Mouse (Mus musculus) bone marrow, adult 2 months (tissue): Measurements from ENCODE around the gene Ctnna2.

Experiments used
- CTCF ChIP-seq: fragments of 200-500 bp; IDR thresholded peaks from 2 replicates; pipeline ENCODE4 v1.5.1; 2011; ENCODE audit warnings: low read length, control low read depth; ENCODE audit not compliant: control insufficient read depth, insufficient read depth
- POLR2A ChIP-seq: fragments of 200-500 bp; IDR thresholded peaks from 2 replicates; pipeline ENCODE4 v1.6.1; 2011; ENCODE audit warnings: low read depth, mild to moderate bottlenecking, control low read depth, low read length, borderline replicate concordance; ENCODE audit not compliant: control insufficient read depth

GRCm38 (mm10) chr6:77962011-77962410 lies 17.5 kb downstream of the Ctnna2 start:
- TF ChIP-seq POLR2A (no peak), CTCF (no peak)
